Mouse (Mus musculus) stomach, postnatal 0 days (tissue): ENCODE measurements around the gene Ss18l1.

Experiments
- CTCF ChIP-seq: IDR thresholded peaks from 2 replicates; pipeline ENCODE4 v1.5.1; 2016; ENCODE audit warnings: antibody characterized with exemption, low read depth, mild to moderate bottlenecking, moderate library complexity
- EP300 ChIP-seq: optimal IDR thresholded peaks from 2 replicates; pipeline ENCODE3; 2016; ENCODE audit warnings: antibody characterized with exemption

DNA sequence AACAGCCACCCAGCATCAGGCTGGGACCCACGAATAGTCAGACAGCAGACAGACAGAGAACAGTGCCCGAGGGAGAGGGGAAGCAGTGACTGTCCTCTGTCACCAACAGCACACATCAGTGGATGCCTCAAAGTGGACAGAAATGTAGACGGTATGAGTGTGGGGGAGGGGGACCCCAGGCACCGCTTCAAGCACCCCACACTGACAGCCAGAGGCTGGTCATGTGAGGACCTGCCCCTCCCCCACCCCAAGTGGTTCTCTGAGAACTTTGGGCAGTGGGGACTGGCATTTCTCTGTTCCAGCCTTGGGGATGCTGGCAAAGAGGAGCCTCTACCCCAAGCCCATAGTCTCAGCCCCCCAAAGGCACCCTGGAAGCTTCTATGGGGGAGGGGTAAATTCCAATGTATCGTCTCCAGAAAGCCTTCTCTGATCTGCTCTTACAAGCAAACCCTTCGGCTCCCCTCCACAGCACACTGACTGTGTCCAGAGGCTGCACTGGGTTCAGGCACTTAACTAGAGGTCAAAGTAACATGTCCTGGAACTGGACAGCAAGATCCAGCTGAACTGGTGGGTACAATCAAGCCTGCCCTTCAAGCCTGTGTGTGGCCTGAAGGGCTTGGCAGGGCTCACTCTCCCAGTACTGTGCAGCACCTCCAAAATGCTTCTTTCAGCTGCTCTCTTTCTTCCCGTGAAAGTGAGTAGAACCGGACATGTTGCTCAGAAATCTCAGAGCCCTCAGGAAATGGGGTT, 63.3 kb downstream of the Ss18l1 start:
- TF ChIP-seq CTCF (no peak), EP300 (no peak)
